Mouse (Mus musculus): ENCODE data around the gene Olfr191. TPM values are rescaled to one million over a fixed set of nuclear protein-coding genes. Genes with fewer than 3 reads are reported as not detected.
"Not testable (repeated sequence)": the region's sequence is repeated elsewhere in the genome, so short reads cannot be mapped to it uniquely, and the experiment has no call there.

Olfr191 gene
- polyA plus RNA-seq, 1 experiment from 2014 or later, result not detected

DNA sequence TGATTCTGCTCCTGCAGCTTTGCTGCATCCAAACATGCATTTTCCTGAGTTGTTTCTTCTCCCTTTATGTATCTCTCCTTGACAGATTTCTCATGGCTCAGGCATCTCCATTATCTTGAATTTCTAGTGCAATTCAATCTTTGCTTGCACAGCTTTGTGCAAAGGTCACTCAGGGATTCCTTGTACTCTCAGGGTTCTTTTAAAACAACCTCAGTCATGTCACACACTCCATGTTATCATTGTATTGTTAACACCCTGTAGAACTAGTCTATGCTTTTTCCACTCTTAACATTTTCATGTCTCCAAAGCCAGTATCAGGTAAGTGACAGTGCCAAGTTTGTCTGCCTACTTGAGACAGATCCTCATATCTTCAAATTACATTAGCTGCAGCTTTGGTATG lies 17.9 kb downstream of the Olfr191 start:
- Histone ChIP-seq H3K9me3 (ENCODE audit: control insufficient read depth, low read length) (no peaks in the 10 kb centered on the region), H3K4me3 (ENCODE audit: low read length) (no peak overlapping the region), H3K36me3 (ENCODE audit: control insufficient read depth, insufficient read depth, low read length) (no peaks in the 10 kb centered on the region), H3K4me1 (ENCODE audit: control insufficient read depth, insufficient read depth, low read length) (no peaks in the 10 kb centered on the region), H3K9ac (ENCODE audit: low read depth, low read length) (no peak overlapping the region), H3K27ac (ENCODE audit: low read depth, low read length) (no peak overlapping the region), H3K4me2 (replicated peaks; ENCODE audit: low read depth, low read length) (no peak overlapping the region), H3K27me3 (ENCODE audit: control insufficient read depth, insufficient read depth, low read length) (no peaks in the 10 kb centered on the region)
- no peak for ATAC-seq (ENCODE audit: low FRiP score, low TSS enrichment)

DNA sequence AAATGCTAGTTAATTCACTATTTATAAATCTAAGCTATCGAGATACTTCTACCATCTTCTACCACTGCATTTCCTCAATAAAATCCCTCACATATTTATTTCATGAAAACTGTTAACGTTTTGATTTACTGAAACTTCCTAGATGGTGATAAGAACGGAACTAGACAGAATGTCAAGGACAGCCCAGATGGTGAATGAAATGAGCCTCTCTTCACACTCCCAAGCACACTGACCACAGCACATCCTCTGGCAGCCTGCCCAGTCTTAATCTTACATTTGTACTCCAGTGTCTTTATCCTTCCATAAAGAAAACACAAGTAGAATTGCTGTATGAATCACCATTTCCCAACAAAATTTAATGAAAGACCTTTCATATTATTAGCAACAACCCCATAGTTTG lies 27.2 kb downstream of the Olfr191 start:
- not testable (repeated sequence) for H3K9me3 ChIP-seq (ENCODE audit: control insufficient read depth, low read length); H3K4me2 ChIP-seq (replicated peaks; ENCODE audit: low read depth, low read length); H3K9ac ChIP-seq (ENCODE audit: low read depth, low read length); H3K4me3 ChIP-seq (ENCODE audit: low read length); H3K36me3 ChIP-seq (ENCODE audit: control insufficient read depth, insufficient read depth, low read length); H3K27ac ChIP-seq (ENCODE audit: low read depth, low read length); H3K27me3 ChIP-seq (ENCODE audit: control insufficient read depth, insufficient read depth, low read length); H3K4me1 ChIP-seq (ENCODE audit: control insufficient read depth, insufficient read depth, low read length); ATAC-seq (ENCODE audit: low FRiP score, low TSS enrichment)
- 69% methylated on average over 3 of the region's 3 CpGs for WGBS

DNA sequence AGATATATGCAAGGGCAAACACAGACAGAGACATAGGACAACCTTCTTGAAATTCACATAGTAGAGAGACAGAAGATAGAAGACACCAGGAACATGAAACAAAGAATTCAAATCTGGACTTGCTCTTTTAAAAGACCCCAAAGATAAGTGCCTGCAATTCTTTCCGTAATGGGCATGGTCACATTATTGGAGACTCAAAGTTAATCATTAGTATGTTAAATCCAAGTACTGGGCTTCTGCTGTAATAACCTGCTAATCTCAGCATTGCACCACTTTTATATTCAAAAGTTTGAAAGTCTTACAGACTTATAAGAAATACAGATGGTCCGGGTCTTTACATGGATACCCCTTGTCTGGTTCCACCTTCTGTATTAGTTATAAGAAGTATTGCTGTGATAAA lies 40.3 kb downstream of the Olfr191 start:
- not testable (repeated sequence) for H3K27ac ChIP-seq (ENCODE audit: low read depth, low read length); H3K9ac ChIP-seq (ENCODE audit: low read depth, low read length); ATAC-seq (ENCODE audit: low FRiP score, low TSS enrichment); H3K4me3 ChIP-seq (ENCODE audit: low read length); H3K4me2 ChIP-seq (replicated peaks; ENCODE audit: low read depth, low read length); H3K9me3 ChIP-seq (ENCODE audit: control insufficient read depth, low read length); H3K4me1 ChIP-seq (ENCODE audit: control insufficient read depth, insufficient read depth, low read length); H3K27me3 ChIP-seq (ENCODE audit: control insufficient read depth, insufficient read depth, low read length); H3K36me3 ChIP-seq (ENCODE audit: control insufficient read depth, insufficient read depth, low read length)
- 92% methylated on average over 2 of the region's 2 CpGs for WGBS

DNA sequence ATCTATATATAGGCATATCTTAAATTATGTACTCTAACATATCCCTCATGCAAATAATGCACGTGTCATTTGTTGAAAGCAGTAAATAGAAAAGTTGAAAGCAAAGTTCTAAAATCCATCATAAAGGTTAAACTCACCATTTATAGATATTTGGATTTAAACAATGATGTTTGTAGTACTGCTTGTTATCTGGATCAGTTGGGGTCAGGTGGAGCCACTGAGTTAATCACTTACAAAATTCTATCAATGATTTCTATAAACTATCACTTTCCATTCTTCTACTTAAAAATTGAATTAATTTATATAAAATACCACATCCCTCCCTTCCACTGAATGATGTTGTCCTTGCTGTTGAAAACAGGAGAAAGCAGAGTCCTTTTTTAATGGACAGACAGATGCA lies 40.8 kb downstream of the Olfr191 start:
- Histone ChIP-seq H3K27me3 (ENCODE audit: control insufficient read depth, insufficient read depth, low read length) (no peaks in the 10 kb centered on the region), H3K27ac (ENCODE audit: low read depth, low read length) (no peak overlapping the region), H3K9ac (ENCODE audit: low read depth, low read length) (no peak overlapping the region), H3K4me3 (ENCODE audit: low read length) (no peak overlapping the region), H3K9me3 (ENCODE audit: control insufficient read depth, low read length) (no peaks in the 10 kb centered on the region), H3K4me1 (ENCODE audit: control insufficient read depth, insufficient read depth, low read length) (no peaks in the 10 kb centered on the region), H3K36me3 (ENCODE audit: control insufficient read depth, insufficient read depth, low read length) (no peaks in the 10 kb centered on the region), H3K4me2 (replicated peaks; ENCODE audit: low read depth, low read length) (no peak overlapping the region)
- 73% methylated on average over 1 of the region's 1 CpGs for WGBS
- no peak for ATAC-seq (ENCODE audit: low FRiP score, low TSS enrichment)

DNA sequence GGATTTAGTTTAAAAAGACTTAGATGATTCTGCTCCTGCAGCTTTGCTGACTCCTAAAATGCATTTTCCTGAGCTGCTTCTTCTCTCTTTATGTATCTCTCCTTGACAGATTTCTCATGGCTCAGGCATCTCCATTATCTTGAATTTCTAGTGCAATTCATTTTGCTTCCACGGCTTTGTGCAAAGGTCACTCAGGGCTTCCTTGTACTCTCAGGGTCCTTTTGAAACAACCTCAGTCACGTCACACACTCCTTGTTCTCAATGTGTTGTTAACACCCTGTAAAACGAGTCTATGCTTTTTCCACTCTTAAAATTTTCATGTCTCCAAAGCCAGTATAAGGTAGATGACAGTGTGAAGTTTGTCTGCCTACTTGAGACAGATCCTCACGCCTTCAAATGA lies 42.0 kb downstream of the Olfr191 start:
- H3K36me3 ChIP-seq (ENCODE audit: control insufficient read depth, insufficient read depth, low read length), result no peaks in the 10 kb centered on the region
- no peaks in the 10 kb centered on the region for H3K9me3 ChIP-seq (ENCODE audit: control insufficient read depth, low read length)
- H3K27ac ChIP-seq (ENCODE audit: low read depth, low read length), result no peak overlapping the region
- no peak overlapping the region for H3K4me3 ChIP-seq (ENCODE audit: low read length)
- H3K4me1 ChIP-seq (ENCODE audit: control insufficient read depth, insufficient read depth, low read length), result no peaks in the 10 kb centered on the region
- H3K9ac ChIP-seq (ENCODE audit: low read depth, low read length), result no peak overlapping the region
- 74% methylated on average over 4 of the region's 4 CpGs for WGBS
- no peaks in the 10 kb centered on the region for H3K27me3 ChIP-seq (ENCODE audit: control insufficient read depth, insufficient read depth, low read length)
- ATAC-seq (ENCODE audit: low FRiP score, low TSS enrichment), result no peak
- H3K4me2 ChIP-seq (replicated peaks; ENCODE audit: low read depth, low read length), result no peak overlapping the region

DNA sequence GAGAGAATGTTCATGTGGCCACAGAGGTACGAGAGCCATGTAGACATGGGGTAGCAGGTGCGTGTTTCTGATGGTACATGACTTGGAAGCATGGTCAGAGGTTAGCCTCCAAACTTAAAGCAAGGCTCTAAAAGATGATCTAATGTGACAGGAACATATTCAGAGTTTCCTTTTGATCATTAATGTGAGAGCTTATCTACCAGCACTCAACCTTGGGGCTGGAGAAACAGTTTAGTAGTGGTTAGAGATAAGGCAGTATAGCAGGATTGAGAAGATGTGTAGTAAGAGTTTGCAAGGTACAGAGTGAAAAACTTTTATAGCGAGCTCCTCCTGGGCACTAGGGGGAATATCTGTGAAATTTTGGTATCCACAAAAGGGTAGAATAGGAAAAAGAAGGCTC lies 43.8 kb downstream of the Olfr191 start:
- Histone ChIP-seq H3K4me3 (ENCODE audit: low read length) (no peak overlapping the region), H3K9ac (ENCODE audit: low read depth, low read length) (no peak overlapping the region), H3K4me2 (replicated peaks; ENCODE audit: low read depth, low read length) (no peak overlapping the region), H3K27me3 (ENCODE audit: control insufficient read depth, insufficient read depth, low read length) (no peaks in the 10 kb centered on the region), H3K36me3 (ENCODE audit: control insufficient read depth, insufficient read depth, low read length) (no peaks in the 10 kb centered on the region), H3K9me3 (ENCODE audit: control insufficient read depth, low read length) (no peaks in the 10 kb centered on the region), H3K27ac (ENCODE audit: low read depth, low read length) (no peak overlapping the region), H3K4me1 (ENCODE audit: control insufficient read depth, insufficient read depth, low read length) (no peaks in the 10 kb centered on the region)
- WGBS, result 80% methylated on average over 3 of the region's 3 CpGs
- no peak for ATAC-seq (ENCODE audit: low FRiP score, low TSS enrichment)

DNA sequence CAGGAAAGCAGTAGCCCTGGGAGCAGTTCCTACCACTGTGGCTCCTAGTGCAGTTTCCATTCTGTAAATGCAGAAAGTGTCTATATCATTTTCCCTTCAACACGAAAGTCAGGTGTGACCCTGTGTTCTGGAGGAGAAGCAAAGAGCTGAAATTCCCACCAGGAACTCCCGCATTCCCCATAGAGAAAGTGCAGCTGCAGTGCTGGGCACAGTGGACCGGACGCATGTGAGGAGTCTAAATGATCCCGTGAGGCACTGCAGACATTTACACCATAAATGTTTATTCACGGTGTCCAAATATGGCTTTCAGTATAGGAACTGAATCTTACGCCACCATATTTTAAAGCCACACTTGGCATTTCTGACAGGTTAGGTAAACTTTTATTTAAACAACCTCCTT lies 49.9 kb downstream of the Olfr191 start, which contains the start of gene Olfr187:
Gene Olfr187, minus strand, starts transcription at position 58 of the 400 bp plus-strand sequence.
- ATAC-seq (ENCODE audit: low FRiP score, low TSS enrichment), result no peak
- Histone ChIP-seq H3K27me3 (ENCODE audit: control insufficient read depth, insufficient read depth, low read length) (no peaks in the 10 kb centered on the region), H3K36me3 (ENCODE audit: control insufficient read depth, insufficient read depth, low read length) (no peaks in the 10 kb centered on the region), H3K4me3 (ENCODE audit: low read length) (no peak within 1 kb of the TSS), H3K9ac (ENCODE audit: low read depth, low read length) (no peak within 1 kb of the TSS), H3K27ac (ENCODE audit: low read depth, low read length) (no peak within 1 kb of the TSS), H3K4me1 (ENCODE audit: control insufficient read depth, insufficient read depth, low read length) (no peaks in the 10 kb centered on the region), H3K9me3 (ENCODE audit: control insufficient read depth, low read length) (no peaks in the 10 kb centered on the region), H3K4me2 (replicated peaks; ENCODE audit: low read depth, low read length) (no peak within 1 kb of the TSS)
- 81% methylated on average over 7 of the region's 7 CpGs for WGBS

Other genes starting within 250 kb of the Olfr191 start
- gene Olfr177, start 215.1 kb downstream of the Olfr191 start, polyA plus RNA-seq (2014; fragmentation: Nextera tagmentation; extraction: Ambion mirVana), result not detected in 2 replicates
- gene Olfr178, start 197.8 kb downstream of the Olfr191 start, polyA plus RNA-seq (2014; fragmentation: Nextera tagmentation; extraction: Ambion mirVana), result not detected in 2 replicates
- gene Olfr181, start 161.1 kb downstream of the Olfr191 start, polyA plus RNA-seq (2014; fragmentation: Nextera tagmentation; extraction: Ambion mirVana), result not detected in 2 replicates
- not detected in 2 replicates for gene Olfr180, start 160.4 kb downstream of the Olfr191 start, polyA plus RNA-seq (2014; fragmentation: Nextera tagmentation; extraction: Ambion mirVana)
- not detected in 2 replicates for gene Olfr183, start 94.5 kb downstream of the Olfr191 start, polyA plus RNA-seq (2014; fragmentation: Nextera tagmentation; extraction: Ambion mirVana)
- not detected in 2 replicates for gene Olfr186, start 59.5 kb downstream of the Olfr191 start, polyA plus RNA-seq (2014; fragmentation: Nextera tagmentation; extraction: Ambion mirVana)
- not detected in 2 replicates for gene Olfr187, start 50.1 kb downstream of the Olfr191 start, polyA plus RNA-seq (2014; fragmentation: Nextera tagmentation; extraction: Ambion mirVana)
- not detected in 2 replicates for gene Olfr190, start 11.8 kb downstream of the Olfr191 start, polyA plus RNA-seq (2014; fragmentation: Nextera tagmentation; extraction: Ambion mirVana)
- not detected in 2 replicates for gene Olfr193, start 22.1 kb upstream of the Olfr191 start, polyA plus RNA-seq (2014; fragmentation: Nextera tagmentation; extraction: Ambion mirVana)
- gene Olfr194, start 31.2 kb upstream of the Olfr191 start, polyA plus RNA-seq (2014; fragmentation: Nextera tagmentation; extraction: Ambion mirVana), result not detected in 2 replicates
- gene Olfr195, start 57.2 kb upstream of the Olfr191 start, polyA plus RNA-seq (2014; fragmentation: Nextera tagmentation; extraction: Ambion mirVana), result not detected in 2 replicates
- not detected in 2 replicates for gene Olfr196, start 80.6 kb upstream of the Olfr191 start, polyA plus RNA-seq (2014; fragmentation: Nextera tagmentation; extraction: Ambion mirVana)
- not detected in 2 replicates for gene Olfr198, start 113.7 kb upstream of the Olfr191 start, polyA plus RNA-seq (2014; fragmentation: Nextera tagmentation; extraction: Ambion mirVana)
- not detected in 2 replicates for gene Olfr199, start 129.9 kb upstream of the Olfr191 start, polyA plus RNA-seq (2014; fragmentation: Nextera tagmentation; extraction: Ambion mirVana)
- gene Olfr201, start 182.8 kb upstream of the Olfr191 start, polyA plus RNA-seq (2014; fragmentation: Nextera tagmentation; extraction: Ambion mirVana), result not detected in 2 replicates
- not detected in 2 replicates for gene Olfr202, start 197.0 kb upstream of the Olfr191 start, polyA plus RNA-seq (2014; fragmentation: Nextera tagmentation; extraction: Ambion mirVana)
- gene Olfr203, start 209.1 kb upstream of the Olfr191 start, polyA plus RNA-seq (2014; fragmentation: Nextera tagmentation; extraction: Ambion mirVana), result not detected in 2 replicates
- gene Olfr204, start 228.4 kb upstream of the Olfr191 start, polyA plus RNA-seq (2014; fragmentation: Nextera tagmentation; extraction: Ambion mirVana), result not detected in 2 replicates
- gene Olfr205, start 241.3 kb upstream of the Olfr191 start, polyA plus RNA-seq (2014; fragmentation: Nextera tagmentation; extraction: Ambion mirVana), result not detected in 2 replicates

Data from kidney, embryonic 14.5 days (tissue).